Mouse (Mus musculus) heart, postnatal 4 days (tissue): Measurements from ENCODE around the gene Zfhx3. TPM values are rescaled to one million over a fixed set of nuclear protein-coding genes. Genes with fewer than 3 reads are reported as not detected.
A peak's percentile ranks its signal among the peaks of the same experiment; 100 is the strongest.

Source experiments
- DNase-seq: peaks from one replicate; pipeline ENCODE4 v3.0.0; 2021
- total RNA-seq, 2 experiments: library from RNA; stranded (reverse); gene quantifications; 2 replicates each; pipeline ENCODE4 v1.2.3; 2021

Gene Zfhx3
- total RNA-seq, 2 experiments from 2014 or later = 9.7 to 11.5 TPM

DNA sequence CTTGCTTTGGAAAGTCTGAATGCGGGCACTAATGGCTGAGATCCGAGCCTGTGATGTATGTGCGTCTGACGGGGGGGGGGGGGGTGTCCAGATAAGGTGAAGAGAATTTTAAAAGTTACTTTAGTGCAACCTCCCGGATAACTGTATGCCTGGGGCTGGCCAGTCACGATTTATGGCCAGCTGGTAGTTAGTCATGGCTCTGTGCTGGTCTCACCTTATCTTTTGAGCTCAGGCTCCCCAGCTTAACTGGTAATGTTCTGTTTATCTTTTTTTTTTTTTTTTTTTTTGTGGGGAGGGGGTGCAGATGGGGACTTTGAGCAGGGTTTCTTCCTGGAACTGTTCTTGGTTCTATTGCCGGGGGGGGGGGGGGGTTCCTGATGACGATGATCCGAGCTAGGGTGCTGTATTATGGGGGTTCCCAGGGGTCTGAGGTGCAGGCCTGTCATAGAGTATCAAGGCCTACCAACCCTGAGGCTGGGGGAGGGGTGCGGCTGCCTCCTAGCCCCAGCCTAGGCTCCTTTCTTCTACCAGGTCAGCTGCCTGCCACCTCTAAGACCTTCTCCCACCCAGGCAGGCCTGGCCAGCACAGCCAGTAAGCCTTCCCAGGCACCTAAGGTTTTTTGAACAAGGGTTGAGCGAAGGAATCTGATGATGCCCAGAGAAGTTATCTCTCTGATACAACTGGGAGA, 782.5 kb downstream of the Zfhx3 start:
- DNase-seq = no peak

DNA sequence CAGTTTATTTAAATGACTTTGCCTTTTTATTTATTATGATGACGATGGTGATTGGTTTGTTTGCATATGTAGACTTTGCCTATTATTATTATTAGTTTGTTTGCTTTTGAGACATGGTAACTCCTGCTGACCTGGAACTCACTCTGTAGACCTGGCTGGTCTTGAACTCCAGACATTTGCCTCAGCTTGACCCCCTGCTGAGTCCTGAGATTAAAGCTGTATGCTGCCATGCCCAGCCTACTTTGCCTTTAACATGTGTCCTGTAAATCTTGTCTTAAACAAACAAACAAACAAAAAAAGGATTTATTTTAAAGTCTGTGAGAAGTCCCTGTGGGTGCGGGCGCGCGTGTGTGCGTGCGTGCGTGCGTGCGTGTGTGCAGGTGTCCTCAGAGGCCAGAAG, 783.2 kb downstream of the Zfhx3 start:
- DNase-seq = no peak

DNA sequence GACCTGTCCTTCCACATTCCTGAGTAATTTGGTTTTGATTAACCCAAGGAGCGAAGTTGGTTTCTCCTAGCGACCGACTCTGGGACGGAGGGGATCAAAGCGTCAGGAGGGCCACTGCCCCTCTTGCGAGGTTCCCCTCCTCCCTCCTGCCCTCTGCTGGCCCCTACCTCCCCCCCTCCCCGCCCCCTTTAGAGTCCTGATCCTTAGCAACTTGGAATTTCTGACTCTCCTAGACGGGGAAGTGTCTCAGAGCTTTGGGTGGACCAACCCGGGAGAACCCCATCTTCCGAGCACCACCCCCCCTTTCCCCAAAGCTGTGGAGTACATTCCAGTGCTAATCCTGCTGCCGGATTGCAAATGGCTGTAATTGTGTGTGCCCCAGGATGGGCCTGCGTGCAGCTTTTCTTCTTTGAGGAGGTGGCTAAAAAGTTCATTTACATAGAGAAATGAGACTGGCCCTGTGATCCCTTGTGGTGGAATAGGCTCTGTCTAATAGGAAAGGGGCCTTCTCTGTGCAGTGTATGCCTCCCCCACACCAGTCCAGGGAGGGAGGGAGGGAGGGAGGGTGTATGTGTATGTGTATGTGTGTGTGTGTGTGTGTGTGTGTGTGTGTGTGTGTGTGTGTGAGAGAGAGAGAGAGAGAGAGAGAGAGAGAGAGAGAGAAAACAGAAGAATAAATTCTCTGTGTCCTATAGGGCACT, 784.2 kb downstream of the Zfhx3 start:
- DNase-seq = no peak

DNA sequence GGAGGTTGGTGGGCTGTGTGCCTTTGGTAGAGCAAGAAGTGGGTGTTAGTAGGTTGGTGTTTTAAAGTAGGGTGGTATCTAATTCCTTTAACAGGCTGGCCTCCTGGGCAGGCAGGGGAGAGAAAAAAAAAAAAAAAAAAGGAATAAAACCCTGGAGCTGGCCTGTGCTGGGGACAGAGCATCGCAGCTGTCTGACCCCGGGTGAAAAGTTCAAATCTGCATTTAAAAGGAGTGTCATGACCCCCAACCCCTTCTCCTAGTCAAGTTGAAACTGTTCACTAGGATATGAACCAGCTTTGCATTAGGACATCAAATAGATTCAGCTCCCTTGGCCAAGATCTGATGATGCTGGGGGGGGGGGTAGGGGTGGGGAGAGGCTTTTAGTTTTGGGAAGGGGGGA, 786.7 kb downstream of the Zfhx3 start:
- no peak for DNase-seq

DNA sequence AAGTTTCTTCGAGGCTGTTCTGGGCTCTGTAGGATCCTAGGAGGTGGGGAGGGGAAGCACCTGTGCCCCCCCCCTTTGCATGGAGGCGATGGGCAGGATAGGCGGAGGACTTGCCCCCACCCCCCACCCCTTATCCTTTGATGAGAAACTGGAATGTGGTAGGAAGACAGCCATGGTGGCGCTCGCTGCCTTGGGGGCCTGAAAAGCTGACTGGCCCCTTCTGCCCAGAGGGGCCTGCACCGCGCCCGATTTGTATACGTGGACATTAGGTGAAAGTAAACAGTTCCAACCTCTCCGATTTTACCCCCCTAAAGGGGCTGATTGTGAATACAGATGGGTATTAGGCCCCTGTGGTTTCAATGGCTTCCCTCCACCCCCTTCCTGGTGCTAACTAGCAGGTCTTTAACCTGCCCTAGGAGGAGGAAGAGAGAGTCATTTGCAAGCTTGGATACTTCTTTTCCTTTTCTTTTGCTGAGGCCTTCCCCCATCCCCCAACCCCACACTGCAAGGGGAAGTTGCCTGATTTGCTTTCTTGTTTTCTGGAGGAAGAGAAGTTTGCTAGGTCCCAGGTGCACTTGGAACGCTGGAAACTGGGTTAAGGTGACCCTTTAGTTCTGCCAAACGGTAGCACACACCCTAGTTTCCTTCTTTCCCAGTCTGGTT, 787.4 kb downstream of the Zfhx3 start:
- no peak for DNase-seq

DNA sequence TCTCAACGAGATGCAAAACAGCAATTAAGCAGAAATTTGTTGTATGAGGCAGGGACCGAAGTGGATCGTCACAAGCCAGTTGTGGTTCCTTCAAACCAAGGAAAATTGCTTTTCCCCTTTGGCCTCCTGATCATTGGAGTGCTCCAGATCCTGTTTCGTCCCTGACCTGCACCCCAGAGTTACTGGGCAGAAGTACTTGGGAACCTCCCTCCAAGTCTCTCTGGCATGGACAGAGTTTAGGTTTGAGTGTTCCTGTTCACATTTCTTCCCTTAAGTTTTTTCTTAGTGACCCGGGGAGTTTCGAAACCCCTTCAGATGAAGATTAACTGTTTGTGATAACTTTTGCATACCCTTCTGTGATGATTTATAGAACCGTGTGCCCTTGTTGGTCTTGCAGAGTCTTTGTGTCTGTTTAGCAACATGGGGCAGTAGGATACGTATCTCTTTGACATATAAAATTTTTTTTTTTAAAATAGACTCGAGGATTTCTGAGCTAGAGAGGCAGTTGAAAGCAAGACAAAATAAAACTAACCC, 788.5 kb downstream of the Zfhx3 start:
- no peak for DNase-seq

DNA sequence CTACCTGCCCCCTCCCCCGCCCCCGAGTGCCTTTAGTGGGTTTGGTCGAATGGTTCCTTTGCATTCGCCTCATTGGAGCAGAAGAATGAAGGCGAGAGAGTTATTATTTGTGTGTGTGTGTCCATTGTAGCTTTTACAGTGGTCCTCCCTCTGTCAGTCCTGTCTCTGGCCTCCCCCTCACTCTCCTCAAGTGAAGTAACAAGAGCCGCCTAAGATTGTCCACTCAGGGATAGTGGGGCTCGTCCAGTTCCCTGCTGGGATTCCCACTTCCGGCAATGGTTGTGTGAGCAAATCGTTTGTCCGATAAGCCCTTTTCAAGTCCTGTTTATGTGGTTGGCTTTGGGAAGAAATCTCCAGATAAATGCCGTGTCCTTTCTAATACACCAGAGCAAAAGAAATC, 790.1 kb downstream of the Zfhx3 start:
- DNase-seq = no peak

DNA sequence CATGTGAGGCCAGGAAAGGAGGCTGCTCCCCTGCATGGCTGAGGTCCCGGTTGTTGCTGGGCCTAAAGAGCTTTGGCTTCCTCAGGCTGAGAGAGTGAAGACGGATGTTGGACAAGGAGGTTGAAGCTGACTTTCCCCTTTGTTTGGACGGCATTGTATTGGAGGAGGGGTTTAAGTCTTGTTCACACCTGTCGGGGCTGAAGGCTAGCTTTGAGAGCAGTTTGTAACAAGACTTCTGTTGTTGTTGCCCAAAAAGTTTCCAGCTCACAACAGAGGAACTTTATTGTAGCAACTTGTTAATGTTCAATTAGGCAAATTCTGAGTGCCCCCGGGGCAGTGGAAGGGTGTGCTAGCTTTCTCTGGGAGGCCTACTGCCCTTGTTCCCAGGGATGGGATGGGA, 790.9 kb downstream of the Zfhx3 start:
- DNase-seq = no peak

DNA sequence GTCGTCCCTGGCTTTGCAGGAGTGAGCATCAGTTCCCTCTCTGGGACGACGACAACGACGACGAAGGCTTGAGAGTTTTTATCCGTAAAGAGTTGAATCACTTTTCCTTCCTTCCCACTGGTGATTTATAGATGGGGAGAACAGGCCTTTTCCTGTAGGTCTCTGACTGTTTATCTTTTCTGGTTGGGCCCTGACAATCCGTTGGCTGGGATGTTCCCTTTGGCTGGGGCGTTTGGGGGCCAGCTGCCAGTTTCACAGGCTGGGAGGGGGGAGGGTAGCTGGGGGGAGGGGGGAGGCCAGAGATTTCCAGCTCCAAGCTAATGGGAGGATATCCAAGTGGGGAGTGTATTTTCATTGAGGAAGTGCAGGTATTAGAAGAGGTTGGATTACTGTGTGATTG, 794.0 kb downstream of the Zfhx3 start:
- DNase-seq = peak; percentile 37

DNA sequence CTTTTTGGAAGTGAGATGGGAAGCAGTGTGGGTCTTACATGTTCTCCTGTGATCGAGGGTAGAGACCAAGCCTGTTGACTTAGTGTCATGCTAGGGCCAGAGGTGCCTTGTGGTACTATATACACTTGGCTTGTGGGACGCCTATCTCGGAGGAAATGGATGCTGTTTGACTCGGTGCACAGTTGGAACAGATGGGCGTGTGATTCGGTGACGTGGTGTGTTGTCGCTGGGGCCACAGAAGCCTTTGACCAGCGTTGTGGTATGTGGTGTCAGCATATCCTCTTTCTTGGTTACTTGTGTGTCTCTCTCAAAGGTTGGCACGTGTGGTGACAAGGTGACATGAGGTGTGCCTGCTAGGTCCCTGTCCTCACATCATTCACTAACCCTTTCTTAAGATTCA, 795.7 kb downstream of the Zfhx3 start:
- no peak for DNase-seq

DNA sequence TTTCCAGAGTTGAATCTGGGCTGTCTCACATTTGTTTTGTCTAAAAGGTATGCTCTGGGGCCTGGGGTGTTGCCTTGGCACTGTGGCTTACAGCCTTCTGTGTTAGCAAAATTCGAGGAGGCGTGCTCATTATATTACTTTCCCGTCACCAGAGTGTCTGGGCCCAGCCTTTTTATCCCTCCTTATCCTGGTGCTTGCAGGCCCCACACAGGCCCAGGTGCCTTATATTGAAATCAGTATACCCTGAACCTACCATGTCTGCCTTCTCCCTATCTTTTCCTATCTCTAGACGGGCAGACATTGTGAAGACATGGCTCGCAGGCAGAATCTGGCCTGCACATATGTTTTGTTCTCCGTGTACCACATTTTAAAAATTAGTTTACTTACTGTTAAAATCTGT, 797.1 kb downstream of the Zfhx3 start:
- no peak for DNase-seq

DNA sequence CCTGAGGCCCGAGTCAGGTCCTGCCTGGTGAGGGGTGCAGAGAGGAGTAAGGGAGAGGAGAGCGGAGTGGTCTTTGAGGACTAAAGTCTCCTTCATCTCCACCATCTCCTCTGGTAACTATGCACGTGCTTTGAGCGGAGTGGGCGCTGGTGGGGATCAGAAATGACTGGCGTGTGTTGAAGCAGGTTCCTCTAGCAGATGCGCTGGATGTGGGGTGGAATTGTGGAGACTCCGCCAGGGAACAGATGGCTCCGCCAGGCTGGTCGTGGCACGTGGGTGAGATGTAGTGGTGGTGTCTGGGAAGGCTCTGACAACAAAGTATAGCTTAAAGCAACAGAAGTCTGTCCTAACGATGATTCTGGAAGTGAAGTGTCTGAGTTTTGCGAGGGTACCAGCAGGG, 798.0 kb downstream of the Zfhx3 start:
- no peak for DNase-seq

DNA sequence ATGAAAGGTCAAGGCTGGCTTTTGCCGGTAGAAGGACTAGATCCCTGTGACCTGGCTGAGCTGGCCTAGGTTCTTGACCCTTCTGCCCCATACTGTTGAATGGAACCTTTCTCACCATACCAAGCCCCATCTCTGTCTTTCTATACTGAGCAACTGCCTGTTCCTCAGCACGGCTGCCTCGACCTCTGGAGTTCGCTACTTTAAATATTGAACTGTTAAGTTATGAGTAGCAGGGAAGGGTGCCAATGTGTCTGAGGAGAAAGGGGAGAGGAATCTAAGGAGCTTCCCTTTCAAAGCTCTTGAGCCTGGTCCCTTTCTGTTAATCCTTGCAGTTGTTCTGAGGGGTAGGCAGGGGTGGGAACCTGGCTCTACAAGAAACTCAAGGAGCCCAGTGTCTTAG, 799.2 kb downstream of the Zfhx3 start:
- no peak for DNase-seq

DNA sequence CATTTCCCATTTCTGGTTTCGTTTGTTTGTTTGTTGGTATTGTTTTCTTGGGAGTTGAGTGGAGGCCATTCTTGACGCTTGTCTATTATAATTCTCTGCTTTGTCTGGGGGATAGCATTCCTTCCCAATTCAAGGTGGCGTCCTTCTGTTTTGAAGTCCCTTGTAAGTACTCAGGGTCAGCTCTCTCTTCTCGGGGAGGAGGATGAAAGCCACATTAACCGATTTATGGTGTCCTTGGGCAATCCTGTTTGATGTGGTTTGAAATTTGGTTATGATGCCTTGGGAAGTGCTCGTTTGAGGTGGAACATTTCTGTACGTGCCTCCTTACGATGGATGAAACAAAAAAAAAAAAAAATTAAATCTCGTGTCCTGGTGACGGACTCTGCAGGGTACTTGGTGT, 800.0 kb downstream of the Zfhx3 start:
- DNase-seq = no peak

DNA sequence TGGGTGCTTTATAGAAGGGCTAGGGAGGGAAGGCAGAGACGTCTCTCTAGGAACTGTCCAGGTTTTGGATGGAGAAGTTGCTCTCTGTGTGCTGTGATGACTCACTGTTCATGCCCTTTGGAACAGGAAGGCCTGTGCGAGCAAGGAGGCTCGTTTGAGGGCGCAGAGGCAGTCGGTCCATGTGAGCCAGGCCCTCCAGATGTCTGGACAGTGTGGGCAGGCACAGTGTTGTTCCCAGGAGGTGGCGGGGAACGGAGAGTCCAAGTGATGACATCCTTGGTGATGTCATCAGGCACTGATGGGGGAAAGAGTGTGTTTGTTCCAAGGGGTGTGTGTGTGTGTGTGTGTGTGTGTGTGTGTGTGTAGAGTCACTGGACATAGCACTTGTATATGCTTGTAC, 800.8 kb downstream of the Zfhx3 start:
- DNase-seq = peak; percentile 58

DNA sequence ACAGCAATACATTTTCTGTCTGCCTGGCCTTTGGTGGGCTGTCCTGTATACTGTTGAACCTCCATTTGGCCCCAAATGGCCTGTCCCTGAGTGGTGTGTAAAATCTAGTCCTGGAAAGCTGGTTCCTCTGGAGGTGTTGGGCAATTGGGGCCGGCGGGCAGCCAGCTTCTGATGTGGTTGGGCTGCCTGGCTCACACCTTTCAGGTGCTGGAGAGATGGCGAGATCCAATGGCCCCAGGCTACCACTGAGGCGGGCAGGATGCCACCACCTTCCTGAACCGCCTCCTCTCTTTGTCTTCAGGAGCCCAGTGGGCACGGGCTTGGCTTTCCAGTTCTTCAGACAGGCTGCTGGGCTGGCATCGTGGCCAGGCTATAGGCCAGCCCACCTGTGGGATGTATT, 803.1 kb downstream of the Zfhx3 start:
- no peak for DNase-seq

DNA sequence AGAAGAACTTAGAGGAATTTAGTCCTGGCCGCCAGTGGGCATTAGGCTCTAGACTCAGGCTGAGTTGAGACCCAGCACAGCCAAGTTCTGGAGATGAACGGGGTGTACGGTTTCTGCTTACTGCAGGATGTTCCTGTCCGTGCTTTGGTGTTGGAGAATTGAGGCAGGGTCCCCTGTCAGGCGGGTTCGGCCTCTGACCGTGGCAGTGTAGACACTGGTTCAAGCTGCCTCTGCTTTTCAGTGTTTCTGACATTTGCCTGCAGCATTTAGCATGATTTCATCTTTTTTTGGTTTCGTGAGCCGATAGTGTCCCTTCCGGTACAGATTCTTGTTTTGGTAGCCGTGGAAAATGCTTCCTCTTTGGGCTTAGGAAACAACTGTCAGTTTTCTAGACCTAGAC, 805.7 kb downstream of the Zfhx3 start:
- no peak for DNase-seq

DNA sequence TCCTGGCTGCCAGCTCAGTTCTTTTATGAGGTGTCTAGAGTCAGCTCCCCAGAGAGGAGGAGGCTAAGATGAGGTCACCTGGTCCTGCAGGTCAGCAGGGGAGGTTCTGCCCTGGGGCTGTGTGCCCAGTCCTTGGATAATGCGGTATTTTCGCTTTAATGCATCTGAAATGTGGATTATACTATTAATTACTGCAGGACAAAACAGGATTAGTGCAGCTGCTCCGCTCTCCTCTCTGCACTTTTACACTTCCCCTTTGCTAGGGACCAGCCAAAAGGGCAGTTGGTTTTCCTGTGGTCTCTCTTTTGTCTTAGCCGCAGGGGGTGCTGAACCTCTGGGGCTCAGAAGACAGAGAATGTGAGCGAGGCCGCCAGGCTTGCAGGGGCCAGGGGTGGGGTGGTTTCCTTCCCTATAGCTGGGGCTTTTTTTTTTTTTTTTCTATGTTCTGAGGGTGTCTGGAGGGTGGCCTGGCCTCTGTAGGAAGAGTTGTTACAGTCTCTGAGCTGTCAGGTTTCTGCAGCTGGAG, 806.5 kb downstream of the Zfhx3 start:
- peak; percentile 28 for DNase-seq

DNA sequence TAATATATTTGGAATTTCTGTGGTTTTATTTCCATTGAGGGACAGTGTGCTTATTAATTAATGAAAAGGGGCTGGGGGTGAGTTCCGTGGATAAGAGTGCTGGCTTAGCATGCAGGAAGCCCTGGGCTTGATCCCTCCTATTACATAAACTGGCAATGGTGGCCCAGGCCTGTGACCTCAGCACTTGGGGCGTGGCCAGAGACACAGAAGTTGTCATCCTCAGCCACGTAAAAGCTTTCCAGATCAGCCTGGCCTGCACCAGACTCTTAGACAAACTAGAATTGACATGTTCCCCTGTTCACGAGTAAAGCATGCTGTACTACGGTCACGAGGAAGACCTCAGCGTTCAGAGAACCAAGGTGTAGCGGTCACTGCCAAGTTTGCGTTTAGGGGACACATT, 808.4 kb downstream of the Zfhx3 start:
- peak; percentile 28 for DNase-seq

DNA sequence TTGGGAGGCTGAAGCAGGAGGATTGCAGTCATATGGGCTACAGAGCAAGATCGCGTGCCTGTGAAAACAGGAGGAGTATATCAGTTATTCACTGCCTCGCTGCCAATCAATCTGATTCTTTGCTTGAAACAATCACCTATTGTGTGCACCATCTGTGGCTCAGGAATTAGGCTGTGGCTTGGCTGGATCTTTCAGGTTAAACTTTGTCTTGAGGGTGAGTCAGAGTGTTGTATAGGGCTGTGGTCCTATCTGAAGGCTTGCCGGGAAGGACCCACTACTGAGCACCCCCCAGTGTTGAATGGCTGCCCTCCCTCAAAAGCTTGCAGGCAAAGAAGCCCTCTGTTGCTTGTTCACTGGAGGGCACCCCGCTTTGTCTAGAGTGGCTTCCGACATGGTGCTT, 812.1 kb downstream of the Zfhx3 start:
- no peak for DNase-seq

DNA sequence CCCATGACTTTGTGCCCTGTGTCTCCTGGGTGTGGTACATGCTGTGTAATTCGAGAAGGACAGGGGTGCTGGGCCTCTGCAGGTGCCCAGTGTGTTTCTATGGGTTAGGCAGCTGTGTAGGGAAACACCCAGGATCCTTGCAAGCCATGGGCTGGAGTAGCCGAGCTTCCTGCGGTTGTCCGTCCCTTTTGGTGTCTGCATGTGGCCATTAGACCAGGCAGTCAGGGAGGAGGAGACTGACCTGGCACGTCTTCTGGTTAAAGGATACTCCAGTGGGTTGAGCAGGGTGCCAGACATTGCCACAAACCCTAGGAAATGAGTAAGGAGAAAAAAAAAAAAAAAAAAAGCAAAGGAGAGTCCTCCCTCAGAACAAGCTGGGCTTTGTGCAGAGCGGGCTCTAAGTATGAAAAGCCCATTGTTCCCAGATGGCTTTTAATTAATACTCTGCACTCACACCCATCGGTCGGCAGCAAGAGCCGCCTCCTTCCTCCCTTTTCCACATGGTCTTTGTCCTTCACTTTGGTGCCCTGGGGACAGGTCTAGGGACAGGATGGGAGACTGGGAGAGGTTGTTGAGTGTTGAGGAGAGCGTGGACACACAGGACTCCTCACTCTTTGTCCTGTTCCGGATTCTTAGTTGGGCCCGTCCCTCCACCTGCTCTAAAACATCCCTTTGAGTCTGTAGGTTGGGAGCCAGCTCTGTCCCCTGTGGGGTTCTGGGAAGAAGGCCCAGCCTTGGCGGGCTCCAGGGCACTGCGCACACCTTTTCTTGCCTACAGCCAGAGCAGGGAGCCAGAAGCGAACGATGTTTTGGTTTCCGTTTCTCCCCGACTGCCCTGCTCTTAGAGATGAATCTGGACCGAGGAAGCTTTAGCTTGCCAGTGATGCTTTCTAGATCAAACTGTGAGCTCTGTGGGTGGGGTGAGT, 813.2 kb downstream of the Zfhx3 start:
- DNase-seq = peak; percentile 25
